Mouse (Mus musculus) testis, adult 2 months (tissue): ENCODE data around the gene Dlk1.

Experiments
- CTCF ChIP-seq: fragments of 200-500 bp; IDR thresholded peaks from 2 replicates; pipeline ENCODE4 v1.5.1; 2012; ENCODE audit warnings: low read depth, mild to moderate bottlenecking, inconsistent platforms, low read length, moderate library complexity; ENCODE audit not compliant: control insufficient read depth, insufficient read depth, insufficient replicate concordance
- POLR2A ChIP-seq: fragments of 200-500 bp; IDR thresholded peaks from 2 replicates; pipeline ENCODE4 v1.6.1; 2012; ENCODE audit warnings: low read depth, mild to moderate bottlenecking, inconsistent platforms, low read length, moderate library complexity; ENCODE audit not compliant: control insufficient read depth

DNA sequence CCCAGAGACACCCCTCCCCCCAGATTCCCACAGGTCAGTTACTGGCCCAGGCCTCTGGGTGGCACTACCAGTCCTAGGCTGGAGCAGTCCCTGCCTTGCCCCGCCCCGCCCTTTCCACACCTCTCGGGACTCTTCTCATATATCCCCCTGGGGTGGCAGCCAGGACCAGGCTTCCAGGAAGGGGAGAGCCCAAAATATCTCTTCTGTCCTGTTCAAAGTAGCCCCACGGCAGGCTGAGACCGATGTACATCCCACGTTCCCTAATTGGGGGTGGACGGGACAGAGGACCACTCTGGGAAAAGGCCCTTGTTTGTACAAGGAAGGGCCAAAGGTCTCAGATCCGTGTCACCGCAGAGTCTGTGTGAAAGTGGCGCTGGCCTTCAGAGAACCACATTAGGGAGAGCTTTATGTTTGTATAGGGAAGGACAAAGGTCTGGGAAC is 16.2 kb upstream of the Dlk1 start:
- TF ChIP-seq POLR2A (no peak), CTCF (peak; percentile 12; the same call in 1 of the 2 replicates)
